Mouse (Mus musculus): ENCODE measurements around the gene Efcab11. TPM values are rescaled to one million over a fixed set of nuclear protein-coding genes. Genes with fewer than 3 reads are reported as not detected.

The Efcab11 gene
- polyA plus RNA-seq, 1 experiment from 2014 or later = 2.5 TPM

DNA sequence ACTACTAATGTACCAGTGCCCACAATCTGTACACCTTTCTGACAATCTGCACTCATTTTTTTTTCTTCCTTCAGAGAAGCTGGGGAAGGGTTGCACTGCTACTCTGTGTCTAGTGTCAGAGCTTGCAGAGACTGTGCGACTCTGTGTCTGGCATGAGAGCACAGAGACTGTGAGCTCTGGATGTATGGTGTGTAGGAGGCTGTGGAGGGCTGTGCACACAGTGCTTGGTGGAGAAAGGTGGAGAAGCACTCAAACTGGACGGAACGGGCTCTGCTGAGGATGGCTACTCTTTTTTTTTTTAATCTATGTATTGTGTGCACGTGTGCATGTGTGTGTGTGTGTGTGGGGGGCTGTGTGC lies 90.1 kb downstream of the Efcab11 start:
- Histone ChIP-seq H3K4me3 (replicated peaks) (no peak overlapping the region), H3K36me3 (no peaks in the 10 kb centered on the region), H3K9me3 (replicated peaks) (no peaks in the 10 kb centered on the region), H3K4me2 (no peak overlapping the region), H3K27me3 (replicated peaks) (no peaks in the 10 kb centered on the region), H3K27ac (replicated peaks) (no peak overlapping the region), H3K9ac (replicated peaks) (no peak overlapping the region), H3K4me1 (no peaks in the 10 kb centered on the region)
- ATAC-seq (ENCODE audit: low FRiP score) = no peak
- 84% methylated on average over 4 of the region's 4 CpGs for WGBS

DNA sequence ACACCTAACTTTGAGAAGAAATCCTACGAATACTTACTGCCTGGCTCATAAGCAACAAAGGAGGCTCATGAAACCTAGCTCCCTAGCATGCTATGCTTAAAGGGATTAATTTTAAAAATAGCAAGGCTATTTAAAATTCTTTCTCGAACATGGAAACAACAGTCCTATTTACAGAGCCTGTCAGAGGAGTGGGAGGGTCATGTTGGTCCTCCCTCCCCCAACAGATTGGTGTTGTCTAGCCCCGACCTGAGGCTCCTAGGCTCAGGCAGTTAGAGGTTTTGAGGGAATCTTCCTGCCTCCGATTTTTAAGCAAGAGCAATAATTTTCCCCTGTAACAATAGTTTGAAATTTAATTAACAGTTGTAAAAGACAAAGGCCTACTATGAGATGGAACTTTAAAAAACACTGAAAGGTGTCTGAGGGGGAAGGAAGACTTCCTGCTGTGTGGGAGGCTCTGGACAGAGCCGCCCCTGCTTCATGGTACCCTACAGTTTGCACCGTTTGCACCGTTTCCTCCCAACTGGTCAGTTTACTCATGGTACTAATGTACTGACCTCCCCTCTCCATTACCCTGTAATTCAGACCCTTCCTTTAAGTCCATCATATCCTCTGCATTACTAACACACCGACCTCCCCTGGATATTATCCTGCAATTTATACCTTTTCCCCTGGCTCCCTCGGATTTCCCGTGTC lies 90.6 kb downstream of the Efcab11 start:
- Histone ChIP-seq H3K27ac (replicated peaks) (no peak overlapping the region), H3K4me3 (replicated peaks) (no peak overlapping the region), H3K4me1 (no peaks in the 10 kb centered on the region), H3K9me3 (replicated peaks) (no peaks in the 10 kb centered on the region), H3K4me2 (no peak overlapping the region), H3K9ac (replicated peaks) (no peak overlapping the region), H3K36me3 (no peaks in the 10 kb centered on the region), H3K27me3 (replicated peaks) (no peaks in the 10 kb centered on the region)
- ATAC-seq (ENCODE audit: low FRiP score) = no peak
- 57% methylated on average over 10 of the region's 10 CpGs for WGBS

DNA sequence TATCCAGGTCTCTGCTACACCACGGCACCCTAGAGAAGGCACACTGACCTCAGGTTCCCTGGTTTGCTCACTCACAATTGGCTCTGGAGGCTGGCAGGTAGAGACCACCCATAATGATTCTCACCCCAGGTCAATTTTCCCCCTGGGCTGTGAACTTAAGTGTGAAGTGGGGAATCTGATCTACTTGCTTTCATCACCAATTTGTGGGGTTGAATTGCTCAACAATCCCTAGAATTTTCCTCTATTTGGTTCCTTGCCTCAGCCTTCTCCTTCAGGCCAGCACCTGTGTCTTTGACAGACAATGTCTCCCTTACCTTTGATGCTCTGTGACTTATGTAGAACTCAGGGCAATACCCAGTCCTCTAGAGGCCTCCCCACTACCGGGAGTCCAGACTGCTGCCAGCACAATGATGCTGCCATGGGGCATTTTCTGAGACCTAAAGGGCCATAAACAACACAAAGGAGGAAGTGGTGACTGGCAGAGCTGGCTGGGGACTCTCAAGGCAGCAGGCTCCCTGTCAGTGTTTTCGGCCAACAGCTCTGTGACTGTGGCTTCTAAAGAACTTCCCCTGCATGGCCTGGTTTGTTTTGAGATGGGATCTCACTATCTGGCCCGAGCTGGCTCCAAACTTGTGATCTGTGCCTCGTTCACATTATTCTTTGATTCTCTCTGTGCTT lies 94.8 kb downstream of the Efcab11 start:
- no peaks in the 10 kb centered on the region for H3K4me1 ChIP-seq
- no peaks in the 10 kb centered on the region for H3K36me3 ChIP-seq
- no peaks in the 10 kb centered on the region for H3K9me3 ChIP-seq (replicated peaks)
- no peak overlapping the region for H3K27ac ChIP-seq (replicated peaks)
- no peak overlapping the region for H3K4me3 ChIP-seq (replicated peaks)
- 56% methylated on average over 5 of the region's 5 CpGs for WGBS
- H3K27me3 ChIP-seq (replicated peaks) = no peaks in the 10 kb centered on the region
- H3K9ac ChIP-seq (replicated peaks) = no peak overlapping the region
- no peak overlapping the region for H3K4me2 ChIP-seq
- ATAC-seq (ENCODE audit: low FRiP score) = no peak

DNA sequence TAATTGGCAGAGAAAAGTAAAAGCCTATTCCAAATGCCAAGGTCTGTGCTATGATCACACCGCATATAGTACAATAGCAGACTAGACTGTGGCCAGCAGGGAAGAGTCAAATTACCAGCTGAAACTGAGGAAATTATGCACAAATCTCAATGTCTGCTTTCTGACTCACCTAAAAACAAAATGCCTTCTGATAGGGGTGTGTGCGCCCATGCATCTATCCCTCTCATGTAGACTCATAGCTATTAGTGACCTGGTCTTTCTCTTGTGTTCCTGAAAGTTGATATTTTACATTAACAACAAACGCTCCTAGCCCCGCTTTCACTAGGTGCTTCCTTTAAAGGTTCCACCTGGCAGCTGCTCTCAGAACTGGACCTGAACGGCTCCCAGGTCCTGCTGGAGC lies 102.5 kb downstream of the Efcab11 start:
- Histone ChIP-seq H3K4me2 (no peak overlapping the region), H3K4me1 (peaks cover 11% of the 10 kb centered on the region), H3K36me3 (no peaks in the 10 kb centered on the region), H3K4me3 (replicated peaks) (no peak overlapping the region), H3K9ac (replicated peaks) (no peak overlapping the region), H3K27ac (replicated peaks) (no peak overlapping the region), H3K9me3 (replicated peaks) (no peaks in the 10 kb centered on the region), H3K27me3 (replicated peaks) (no peaks in the 10 kb centered on the region)
- WGBS = 92% methylated on average over 5 of the region's 5 CpGs
- no peak for ATAC-seq (ENCODE audit: low FRiP score)

DNA sequence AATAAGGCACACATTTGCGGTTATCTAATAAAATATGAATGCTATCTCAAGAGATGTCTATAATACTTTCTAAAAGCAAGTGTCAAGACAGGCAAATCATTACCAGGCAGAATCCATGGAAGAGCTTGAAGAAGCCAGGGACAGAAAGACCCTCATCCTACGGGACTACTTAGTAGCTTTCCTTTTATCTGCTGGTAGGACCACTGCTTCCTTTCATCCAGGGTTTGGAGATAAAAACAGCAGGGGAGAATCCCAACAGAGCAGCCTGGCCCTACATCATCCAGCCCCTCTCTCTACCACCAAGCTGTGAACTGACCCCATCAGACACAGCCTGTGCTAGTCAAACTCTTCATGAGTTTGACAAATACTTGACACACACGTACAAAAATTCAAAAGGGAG lies 103.8 kb downstream of the Efcab11 start:
- H3K36me3 ChIP-seq = no peaks in the 10 kb centered on the region
- no peak overlapping the region for H3K9ac ChIP-seq (replicated peaks)
- 80% methylated on average over 3 of the region's 3 CpGs for WGBS
- H3K9me3 ChIP-seq (replicated peaks) = no peaks in the 10 kb centered on the region
- ATAC-seq (ENCODE audit: low FRiP score) = no peak
- no peak overlapping the region for H3K4me2 ChIP-seq
- H3K4me1 ChIP-seq = peaks cover 17% of the 10 kb centered on the region
- no peak overlapping the region for H3K27ac ChIP-seq (replicated peaks)
- H3K27me3 ChIP-seq (replicated peaks) = no peaks in the 10 kb centered on the region
- H3K4me3 ChIP-seq (replicated peaks) = no peak overlapping the region

DNA sequence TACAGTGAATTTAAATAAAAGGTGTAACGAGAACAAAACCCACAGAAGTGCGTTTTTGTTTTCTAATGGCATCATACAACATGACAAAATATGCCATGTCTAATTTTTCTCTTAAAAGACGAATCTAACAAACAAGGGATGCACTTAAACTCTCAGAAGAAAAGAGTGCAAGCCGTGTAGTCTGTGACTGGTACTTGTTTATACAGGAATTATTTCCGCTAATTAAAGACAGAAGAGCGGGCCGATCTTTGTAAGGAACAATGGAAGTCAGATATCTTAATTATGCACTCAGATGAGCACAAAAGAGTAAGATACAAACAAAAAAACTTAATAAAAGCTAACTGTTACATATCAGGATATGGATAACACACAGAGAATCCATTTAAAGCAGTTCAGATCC lies 104.3 kb downstream of the Efcab11 start:
- no peak for ATAC-seq (ENCODE audit: low FRiP score)
- Histone ChIP-seq H3K9me3 (replicated peaks) (no peaks in the 10 kb centered on the region), H3K4me3 (replicated peaks) (no peak overlapping the region), H3K9ac (replicated peaks) (no peak overlapping the region), H3K27ac (replicated peaks) (no peak overlapping the region), H3K36me3 (no peaks in the 10 kb centered on the region), H3K4me2 (no peak overlapping the region), H3K4me1 (peaks cover 17% of the 10 kb centered on the region), H3K27me3 (replicated peaks) (no peaks in the 10 kb centered on the region)
- WGBS = 57% methylated on average over 7 of the region's 7 CpGs

DNA sequence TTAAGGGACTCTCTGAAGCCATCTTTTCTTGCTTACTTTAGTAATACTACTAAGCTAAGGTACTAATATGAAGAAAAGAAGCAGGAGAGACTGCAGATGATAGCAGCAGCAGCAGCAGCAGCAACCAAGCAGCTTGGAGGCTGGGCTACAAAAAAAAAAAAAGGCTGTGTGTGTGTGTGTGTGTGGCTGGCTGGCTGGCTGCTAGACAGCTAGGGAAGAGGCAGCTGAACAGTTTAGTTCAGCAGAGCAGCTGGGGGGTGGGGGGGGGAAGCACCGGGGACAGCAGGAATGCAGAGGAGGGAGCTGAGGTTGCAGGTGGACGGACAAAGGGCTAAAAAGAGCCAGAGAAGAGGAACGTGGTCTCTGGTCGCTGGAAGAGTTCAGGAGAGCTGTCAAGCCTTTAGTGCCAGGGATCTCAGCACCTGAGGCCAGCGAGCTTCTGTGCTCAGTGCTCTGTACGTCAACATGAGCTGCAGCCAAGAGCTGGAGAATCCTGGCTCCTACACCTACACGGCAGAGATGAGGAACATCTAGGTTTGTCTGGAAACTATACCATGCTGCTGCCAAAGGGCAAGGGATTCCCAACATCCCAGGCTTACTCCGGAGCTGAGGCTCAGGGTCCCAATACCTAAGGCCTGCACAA lies 107.6 kb downstream of the Efcab11 start:
- H3K27ac ChIP-seq (replicated peaks) = no peak overlapping the region
- H3K4me1 ChIP-seq = peaks cover 17% of the 10 kb centered on the region
- no peaks in the 10 kb centered on the region for H3K36me3 ChIP-seq
- H3K9ac ChIP-seq (replicated peaks) = no peak overlapping the region
- no peak for ATAC-seq (ENCODE audit: low FRiP score)
- H3K4me2 ChIP-seq = no peak overlapping the region
- H3K27me3 ChIP-seq (replicated peaks) = no peaks in the 10 kb centered on the region
- WGBS = 60% methylated on average over 8 of the region's 8 CpGs
- no peaks in the 10 kb centered on the region for H3K9me3 ChIP-seq (replicated peaks)
- no peak overlapping the region for H3K4me3 ChIP-seq (replicated peaks)

DNA sequence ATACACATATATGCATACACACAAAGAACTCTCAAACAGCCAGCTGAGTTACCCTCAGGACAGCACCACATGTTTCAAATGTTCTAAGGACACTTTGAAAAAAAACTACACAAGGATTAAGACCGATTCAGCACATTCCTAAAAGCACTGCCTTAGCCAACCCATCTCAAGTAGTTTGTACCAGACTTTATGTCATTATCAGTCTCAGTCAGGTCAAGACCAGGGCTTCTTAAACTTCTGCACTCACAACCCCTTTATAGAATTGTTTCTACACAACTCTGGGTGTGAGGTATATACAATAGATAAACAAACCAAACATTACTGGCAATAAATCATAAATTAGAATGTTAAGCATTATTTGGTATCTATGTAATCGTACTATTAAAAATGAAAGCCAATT lies 109.4 kb downstream of the Efcab11 start:
- no peaks in the 10 kb centered on the region for H3K36me3 ChIP-seq
- WGBS = 93% methylated on average over 2 of the region's 2 CpGs
- H3K4me2 ChIP-seq = no peak overlapping the region
- no peaks in the 10 kb centered on the region for H3K27me3 ChIP-seq (replicated peaks)
- no peak overlapping the region for H3K27ac ChIP-seq (replicated peaks)
- H3K4me3 ChIP-seq (replicated peaks) = no peak overlapping the region
- peaks cover 17% of the 10 kb centered on the region for H3K4me1 ChIP-seq
- no peaks in the 10 kb centered on the region for H3K9me3 ChIP-seq (replicated peaks)
- H3K9ac ChIP-seq (replicated peaks) = no peak overlapping the region
- no peak for ATAC-seq (ENCODE audit: low FRiP score)

DNA sequence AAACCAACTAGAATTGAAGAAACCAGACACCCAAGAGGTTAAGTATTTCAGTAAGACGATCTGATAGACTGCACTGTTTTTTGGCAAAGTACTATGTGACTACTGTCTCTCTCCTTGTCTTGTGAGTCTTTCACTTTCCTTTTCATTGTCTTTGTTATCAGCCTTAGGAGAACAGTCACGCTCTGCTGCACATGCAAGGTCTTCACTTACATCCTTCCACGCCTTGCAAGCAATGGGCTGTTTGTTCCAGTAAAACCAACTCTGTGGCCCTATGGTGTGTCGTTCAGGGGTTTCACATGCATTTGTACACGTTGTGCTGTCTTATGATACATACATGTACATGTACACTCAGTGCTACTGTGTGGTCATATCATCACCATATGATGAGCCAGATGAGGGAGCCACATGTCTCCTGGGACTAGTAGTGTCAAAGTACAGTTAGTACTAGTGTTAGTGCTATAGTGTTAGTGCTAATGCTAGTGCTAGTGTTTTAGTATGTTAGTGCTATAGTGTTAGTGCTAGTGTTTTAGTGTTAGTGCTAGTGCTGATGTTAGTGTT lies 110.5 kb downstream of the Efcab11 start:
- no peaks in the 10 kb centered on the region for H3K9me3 ChIP-seq (replicated peaks)
- no peak overlapping the region for H3K4me2 ChIP-seq
- 74% methylated on average over 5 of the region's 5 CpGs for WGBS
- H3K9ac ChIP-seq (replicated peaks) = no peak overlapping the region
- H3K27me3 ChIP-seq (replicated peaks) = no peaks in the 10 kb centered on the region
- peaks cover 17% of the 10 kb centered on the region for H3K4me1 ChIP-seq
- no peaks in the 10 kb centered on the region for H3K36me3 ChIP-seq
- ATAC-seq (ENCODE audit: low FRiP score) = no peak
- no peak overlapping the region for H3K27ac ChIP-seq (replicated peaks)
- H3K4me3 ChIP-seq (replicated peaks) = no peak overlapping the region

DNA sequence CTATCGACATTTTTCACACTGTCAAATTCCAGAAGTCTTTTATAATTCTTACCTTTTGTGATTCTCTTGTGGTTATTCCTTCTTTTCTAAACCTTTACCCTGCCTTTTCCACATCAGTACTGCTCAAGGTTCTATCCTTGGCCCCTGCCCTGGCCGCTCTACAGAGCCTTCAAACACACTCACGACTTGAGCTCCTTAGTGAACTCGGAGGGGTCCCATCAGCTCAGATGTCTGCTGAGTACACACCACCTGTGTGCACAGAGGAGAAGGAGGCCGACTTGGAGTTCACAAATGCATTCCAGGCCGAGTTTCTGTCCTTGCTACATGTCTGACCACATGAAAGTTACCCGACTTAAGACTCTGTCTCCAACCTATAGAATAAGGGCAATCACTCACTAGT lies 113.2 kb downstream of the Efcab11 start:
- H3K36me3 ChIP-seq = no peaks in the 10 kb centered on the region

DNA sequence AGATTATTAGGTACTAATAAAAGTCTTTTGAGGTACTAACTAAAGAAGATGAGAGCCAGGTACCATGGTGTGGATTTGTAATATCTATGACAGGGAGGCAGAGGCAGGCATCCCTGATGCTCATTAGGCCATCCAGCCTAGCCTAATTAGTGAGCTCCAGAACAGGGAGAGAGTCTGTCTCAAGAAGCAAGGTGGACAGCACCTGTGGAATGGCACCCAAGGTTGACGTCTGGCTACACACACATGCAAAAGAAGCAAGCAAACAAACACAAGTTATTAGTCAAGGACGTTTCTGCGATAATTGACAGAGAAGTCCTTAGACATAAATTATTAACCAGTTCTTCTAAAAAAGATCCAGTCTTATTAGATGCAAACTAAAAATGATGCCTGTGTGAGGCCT lies 114.6 kb downstream of the Efcab11 start:
- Histone ChIP-seq H3K36me3 (no peaks in the 10 kb centered on the region), H3K4me2 (no peak overlapping the region), H3K4me3 (replicated peaks) (no peak overlapping the region), H3K27me3 (replicated peaks) (no peaks in the 10 kb centered on the region), H3K9me3 (replicated peaks) (no peaks in the 10 kb centered on the region), H3K27ac (replicated peaks) (no peak overlapping the region), H3K9ac (replicated peaks) (no peak overlapping the region), H3K4me1 (no peaks in the 10 kb centered on the region)
- ATAC-seq (ENCODE audit: low FRiP score) = no peak
- WGBS = 96% methylated on average over 3 of the region's 3 CpGs

More for the DNA sequence above, 113.2 kb downstream of the Efcab11 start:
- no peaks in the 10 kb centered on the region for H3K4me1 ChIP-seq
- H3K9me3 ChIP-seq (replicated peaks) = no peaks in the 10 kb centered on the region
- no peaks in the 10 kb centered on the region for H3K27me3 ChIP-seq (replicated peaks)
- no peak overlapping the region for H3K9ac ChIP-seq (replicated peaks)
- no peak for ATAC-seq (ENCODE audit: low FRiP score)
- WGBS = 91% methylated on average over 7 of the region's 7 CpGs
- no peak overlapping the region for H3K4me2 ChIP-seq
- H3K4me3 ChIP-seq (replicated peaks) = no peak overlapping the region
- H3K27ac ChIP-seq (replicated peaks) = no peak overlapping the region

DNA sequence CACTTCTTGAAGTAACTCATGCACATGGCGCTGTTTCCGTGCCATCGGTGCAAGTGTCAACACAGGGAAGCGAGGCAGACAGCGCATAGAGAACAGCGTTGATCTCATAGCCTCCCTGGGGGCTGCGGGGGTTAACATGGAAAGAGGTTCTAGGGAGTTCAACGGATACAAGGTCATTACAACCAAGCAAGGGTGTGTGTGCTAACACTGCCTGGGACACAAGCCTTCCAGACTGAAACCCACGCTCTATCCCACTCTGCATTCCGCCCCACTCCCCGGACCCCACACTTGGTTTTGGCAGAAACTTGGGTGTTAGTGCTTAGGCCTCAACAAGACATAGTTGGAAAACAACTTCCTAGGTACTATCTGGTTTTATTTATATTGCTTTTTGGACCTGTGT lies 116.5 kb downstream of the Efcab11 start:
- 92% methylated on average over 11 of the region's 11 CpGs for WGBS
- no peak for ATAC-seq (ENCODE audit: low FRiP score)

More for the DNA sequence above, 116.5 kb downstream of the Efcab11 start:
- Histone ChIP-seq H3K4me1 (no peaks in the 10 kb centered on the region), H3K27me3 (replicated peaks) (no peaks in the 10 kb centered on the region), H3K36me3 (no peaks in the 10 kb centered on the region), H3K27ac (replicated peaks) (no peak overlapping the region), H3K9me3 (replicated peaks) (no peaks in the 10 kb centered on the region), H3K4me2 (no peak overlapping the region), H3K4me3 (replicated peaks) (no peak overlapping the region), H3K9ac (replicated peaks) (no peak overlapping the region)
